Mouse (Mus musculus) spleen, adult 2 months (tissue): ENCODE results near the gene Mymk.

Experiments
- CTCF ChIP-seq: fragments of 200-500 bp; IDR thresholded peaks from 2 replicates; pipeline ENCODE4 v1.5.1; 2011; ENCODE audit warnings: mild to moderate bottlenecking, inconsistent platforms; ENCODE audit not compliant: insufficient read depth, insufficient read length, insufficient replicate concordance; ENCODE audit errors: extremely low read depth
- POLR2A ChIP-seq: fragments of 200-500 bp; IDR thresholded peaks from 2 replicates; pipeline ENCODE4 v1.6.1; 2011; ENCODE audit warnings: low read depth, low read length, inconsistent platforms

GRCm38 (mm10) chr2:27106816-27107215, 34.8 kb upstream of the Mymk start:
- TF ChIP-seq CTCF (no peak), POLR2A (no peak)
